Mouse (Mus musculus): ENCODE measurements at regions not wholly inside any gene's neighbourhood (a gene's known extent, or its start where the extent isn't known, plus 50 kb on each side); places are given as distances from the start of the nearest gene placed in this dataset.
"Not testable (repeated sequence)": the region's sequence is repeated elsewhere in the genome, so short reads cannot be mapped to it uniquely, and the experiment has no call there.

- no peak overlapping the region for H3K4me3 ChIP-seq (ENCODE audit: insufficient read depth, low read depth, low read length)
- WGBS = 66% methylated on average over 18 of the region's 18 CpGs
- peaks cover 7% of the 10 kb centered on the region; the same call in 1 of the 2 replicates for H3K4me1 ChIP-seq (ENCODE audit: control insufficient read depth, insufficient read depth, low read length)
- no peak for TF ChIP-seq POLR2A (IDR thresholded peaks at IDR 0.05; ENCODE audit: insufficient read depth, low read depth, low read length)
- no peak for TF ChIP-seq CTCF (IDR thresholded peaks at IDR 0.05; ENCODE audit: insufficient read depth, low read depth, low read length)
- no peak overlapping the region for H3K27ac ChIP-seq (ENCODE audit: insufficient read depth, low read depth, low read length)
These were observed 168.3 kb upstream of the Npvf start for GRCm38 (mm10) chr6:50822236-50823151.

- no peak overlapping the region for H3K27ac ChIP-seq (ENCODE audit: insufficient read depth, low read depth, low read length)
- no peak overlapping the region for H3K4me3 ChIP-seq (ENCODE audit: insufficient read depth, low read depth, low read length)
- no peak for TF ChIP-seq POLR2A (IDR thresholded peaks at IDR 0.05; ENCODE audit: insufficient read depth, low read depth, low read length)
- TF ChIP-seq CTCF (IDR thresholded peaks at IDR 0.05; ENCODE audit: insufficient read depth, low read depth, low read length) = no peak
- WGBS = 53% methylated on average over 18 of the region's 18 CpGs
- peaks cover 7% of the 10 kb centered on the region; the same call in 1 of the 2 replicates for H3K4me1 ChIP-seq (ENCODE audit: control insufficient read depth, insufficient read depth, low read length)
These were observed 169.1 kb upstream of the Npvf start for GRCm38 (mm10) chr6:50823220-50823910.

GRCm38 (mm10) chr6:50824466-50824865 lies 170.2 kb upstream of the Npvf start:
- H3K27ac ChIP-seq (ENCODE audit: insufficient read depth, low read depth, low read length) = no peak overlapping the region
- 81% methylated on average over 4 of the region's 4 CpGs for WGBS
- TF ChIP-seq CTCF (IDR thresholded peaks at IDR 0.05; ENCODE audit: insufficient read depth, low read depth, low read length) (no peak), POLR2A (IDR thresholded peaks at IDR 0.05; ENCODE audit: insufficient read depth, low read depth, low read length) (no peak)
- H3K4me3 ChIP-seq (ENCODE audit: insufficient read depth, low read depth, low read length) = no peak overlapping the region
- H3K4me1 ChIP-seq (ENCODE audit: control insufficient read depth, insufficient read depth, low read length) = 0 out of 2 replicates have a peak, but pooled peaks cover 3% of the 10 kb centered on the region

- 85% methylated on average over 5 of the region's 5 CpGs for WGBS
- TF ChIP-seq POLR2A (IDR thresholded peaks at IDR 0.05; ENCODE audit: insufficient read depth, low read depth, low read length) (no peak), CTCF (IDR thresholded peaks at IDR 0.05; ENCODE audit: insufficient read depth, low read depth, low read length) (no peak)
- no peak overlapping the region for H3K27ac ChIP-seq (ENCODE audit: insufficient read depth, low read depth, low read length)
- no peaks in the 10 kb centered on the region for H3K4me1 ChIP-seq (ENCODE audit: control insufficient read depth, insufficient read depth, low read length)
- no peak overlapping the region for H3K4me3 ChIP-seq (ENCODE audit: insufficient read depth, low read depth, low read length)
These were observed 177.5 kb upstream of the Npvf start for GRCm38 (mm10) chr6:50831725-50832124.

GRCm38 (mm10) chr6:50835997-50836625 lies 181.9 kb upstream of the Npvf start:
- no peak overlapping the region for H3K4me3 ChIP-seq (ENCODE audit: insufficient read depth, low read depth, low read length)
- WGBS = 92% methylated on average over 6 of the region's 6 CpGs
- H3K4me1 ChIP-seq (ENCODE audit: control insufficient read depth, insufficient read depth, low read length) = no peaks in the 10 kb centered on the region
- TF ChIP-seq POLR2A (IDR thresholded peaks at IDR 0.05; ENCODE audit: insufficient read depth, low read depth, low read length) (no peak), CTCF (IDR thresholded peaks at IDR 0.05; ENCODE audit: insufficient read depth, low read depth, low read length) (no peak)
- H3K27ac ChIP-seq (ENCODE audit: insufficient read depth, low read depth, low read length) = no peak overlapping the region

- TF ChIP-seq POLR2A (IDR thresholded peaks at IDR 0.05; ENCODE audit: insufficient read depth, low read depth, low read length) (no peak), CTCF (IDR thresholded peaks at IDR 0.05; ENCODE audit: insufficient read depth, low read depth, low read length) (no peak)
- 72% methylated on average over 9 of the region's 9 CpGs for WGBS
- Histone ChIP-seq H3K27ac (ENCODE audit: insufficient read depth, low read depth, low read length) (no peak overlapping the region), H3K4me1 (ENCODE audit: control insufficient read depth, insufficient read depth, low read length) (no peaks in the 10 kb centered on the region), H3K4me3 (ENCODE audit: insufficient read depth, low read depth, low read length) (no peak overlapping the region)
These were observed 186.6 kb upstream of the Npvf start for GRCm38 (mm10) chr6:50840826-50841225.

- not testable (repeated sequence) for H3K4me1 ChIP-seq (ENCODE audit: control insufficient read depth, insufficient read depth, low read length); H3K4me3 ChIP-seq (ENCODE audit: insufficient read depth, low read depth, low read length); H3K27ac ChIP-seq (ENCODE audit: insufficient read depth, low read depth, low read length)
- 92% methylated on average over 2 of the region's 2 CpGs for WGBS
These were observed 191.0 kb upstream of the Npvf start for GRCm38 (mm10) chr6:50845246-50845645.

- TF ChIP-seq POLR2A (IDR thresholded peaks at IDR 0.05; ENCODE audit: insufficient read depth, low read depth, low read length) = no peak
- TF ChIP-seq CTCF (IDR thresholded peaks at IDR 0.05; ENCODE audit: insufficient read depth, low read depth, low read length) = no peak
- 69% methylated on average over 18 of the region's 18 CpGs for WGBS
- H3K4me3 ChIP-seq (ENCODE audit: insufficient read depth, low read depth, low read length) = no peak overlapping the region
- no peak overlapping the region for H3K27ac ChIP-seq (ENCODE audit: insufficient read depth, low read depth, low read length)
- no peaks in the 10 kb centered on the region for H3K4me1 ChIP-seq (ENCODE audit: control insufficient read depth, insufficient read depth, low read length)
These were observed 192.7 kb upstream of the Npvf start for GRCm38 (mm10) chr6:50846740-50847516.
